Mouse (Mus musculus): ENCODE data around the gene Ogt.

DNA sequence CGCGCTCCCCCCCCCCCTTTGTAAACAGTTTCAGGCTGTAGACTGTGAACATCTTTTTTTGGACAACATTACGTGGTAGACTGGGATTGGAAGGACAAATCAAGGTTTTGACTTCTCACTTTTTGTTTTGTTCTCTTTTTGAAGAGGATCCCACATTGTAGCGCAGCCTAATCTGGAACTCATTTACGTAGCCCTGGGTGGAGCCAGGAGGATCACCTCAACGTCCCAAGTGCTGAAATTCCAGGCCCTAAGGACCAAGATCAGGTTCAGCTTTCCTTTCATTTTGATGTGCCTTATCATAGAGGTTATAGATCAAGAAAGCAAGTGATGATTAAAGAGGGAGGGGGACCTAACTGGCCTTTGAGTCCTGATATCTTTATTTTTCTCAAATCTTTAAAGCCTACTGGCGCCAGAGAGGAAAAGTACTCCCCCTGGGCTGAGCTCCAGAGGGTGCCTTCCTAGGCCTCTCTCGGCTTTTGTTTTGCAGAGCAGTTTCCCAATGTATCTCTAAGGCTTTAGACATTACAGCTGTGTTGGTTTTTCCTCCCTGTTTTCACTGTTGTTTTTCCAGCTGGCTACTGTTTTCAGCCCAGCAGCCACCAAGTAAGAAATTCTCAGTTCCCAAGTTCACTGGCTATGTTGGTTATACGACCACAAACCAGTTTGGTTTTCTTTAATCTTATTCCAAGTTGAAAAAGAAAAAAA lies 2.9 kb upstream of the Ogt start:
- no peak for TF ChIP-seq POLR2A (IDR thresholded peaks at IDR 0.05; ENCODE audit: insufficient read depth, low read depth, low read length)
- TF ChIP-seq CTCF (IDR thresholded peaks at IDR 0.05), result no peak
- TF ChIP-seq EP300 (IDR thresholded peaks at IDR 0.05; ENCODE audit: insufficient read depth, low read depth, low read length), result no peak
